Mouse (Mus musculus) bone marrow, adult 2 months (tissue): Measurements from ENCODE around the gene Dmxl2.

Source experiments
- CTCF ChIP-seq: fragments of 200-500 bp; IDR thresholded peaks from 2 replicates; pipeline ENCODE4 v1.5.1; 2011; ENCODE audit warnings: low read length, control low read depth; ENCODE audit not compliant: control insufficient read depth, insufficient read depth
- POLR2A ChIP-seq: fragments of 200-500 bp; IDR thresholded peaks from 2 replicates; pipeline ENCODE4 v1.6.1; 2011; ENCODE audit warnings: low read depth, mild to moderate bottlenecking, control low read depth, low read length, borderline replicate concordance; ENCODE audit not compliant: control insufficient read depth

- no peak for TF ChIP-seq CTCF
- no peak for TF ChIP-seq POLR2A
These were observed 172.2 kb downstream of the Dmxl2 start for GRCm38 (mm10) chr9:54329201-54329600.
